ENCODE assay signal across 17 mouse cellular contexts in the genomic region with DNA sequence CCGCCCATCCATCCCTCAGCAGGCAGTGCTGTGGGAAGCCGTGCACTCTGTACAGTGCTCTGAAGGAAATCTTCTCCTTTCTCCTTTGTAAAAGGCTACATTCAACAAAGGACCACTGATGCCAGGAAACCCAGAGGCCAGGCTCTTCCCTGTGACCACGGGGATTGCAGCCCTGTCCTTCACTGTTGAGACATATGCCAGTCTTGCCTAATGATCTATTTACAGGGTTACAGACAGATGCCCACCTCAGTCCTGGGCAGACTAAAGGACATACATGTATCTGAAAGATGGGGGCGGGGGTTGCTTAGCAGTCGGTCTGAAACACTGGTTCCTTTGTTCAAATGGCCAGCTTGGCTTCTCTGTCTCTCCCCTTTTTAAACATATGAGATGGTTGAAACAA. TPM values are rescaled to one million over a fixed set of nuclear protein-coding genes. Genes with fewer than 3 reads are reported as not detected.
DNase-seq lines count a peak whose midpoint lies in the region; ATAC-seq lines count a peak whose summit lies in the region.
"Had no signal": no experiment of that assay in that cellular context is flagged by ENCODE, and none has a peak within 500 bp of the region (broad histone marks: within the 10 kb centered on the region; RNA-seq: fewer than 3 reads in every experiment).

No protein-coding gene starts in this region.

- intact Hi-C loops in left cerebral cortex, postnatal 25 days (cut with DNase I) = no loop called here

- 0 out of 2 replicates have a peak, but pooled peaks cover 3% of the 10 kb centered on the region for H3K36me3 ChIP-seq in embryonic facial prominence, embryonic 10.5 days (replicated peaks)
- H3K36me3 ChIP-seq in forebrain, embryonic 15.5 days = no peaks in the 10 kb centered on the region
- H3K36me3 ChIP-seq in intestine, embryonic 15.5 days = no peaks in the 10 kb centered on the region
- H3K36me3 ChIP-seq in neural tube, embryonic 14.5 days (ENCODE audit: control insufficient read depth, insufficient read depth, low read length) = no peaks in the 10 kb centered on the region
- H3K36me3 ChIP-seq: limb, embryonic 12.5 days had no signal

- 45% methylated on average over 5 of the region's 5 CpGs for WGBS in embryonic facial prominence, embryonic 10.5 days
- whole genome bisulfite sequencing in forebrain, embryonic 15.5 days = 12% methylated on average over 5 of the region's 5 CpGs
- WGBS in intestine, embryonic 15.5 days = 55% methylated on average over 5 of the region's 5 CpGs
- WGBS in neural tube, embryonic 14.5 days = 42% methylated on average over 5 of the region's 5 CpGs

- peak overlapping the region; percentile 63; the same call in 1 of the 2 replicates for H3K27ac ChIP-seq in embryonic facial prominence, embryonic 10.5 days (replicated peaks)
- H3K27ac ChIP-seq in forebrain, embryonic 15.5 days (replicated peaks) = peak overlapping the region; percentile 74
- H3K27ac ChIP-seq in intestine, embryonic 15.5 days = peak overlapping the region; percentile 32; the same call in 1 of the 2 replicates
- H3K27ac ChIP-seq in neural tube, embryonic 14.5 days (ENCODE audit: low read depth, low read length) = peak overlapping the region; percentile 34
- H3K27ac ChIP-seq: limb, embryonic 12.5 days had no signal

- no peak for DNase-seq in embryonic facial prominence, embryonic 10.5 days (ENCODE audit: low spot score)
- no peak for DNase-seq in cerebellum, postnatal 10 days
- no peak for DNase-seq in left cerebral cortex, postnatal 25 days (ENCODE audit: low spot score in 2 of 2)
- DNase-seq: cerebellum, postnatal 36 days; heart, postnatal 36 days; kidney, postnatal 10 days; lung, embryonic 14.5 days; right cerebral cortex, adult 18-20 months; thymus, postnatal 25 days had no signal

- no peak; the same call in 1 of the 2 replicates for ATAC-seq in forebrain, embryonic 15.5 days (replicated peaks)
- no peak for ATAC-seq in intestine, embryonic 15.5 days
- no peak for ATAC-seq in neural tube, embryonic 14.5 days (ENCODE audit: low read depth)
- no peak for ATAC-seq in inflammation-experienced regulatory T-cells, adult 6 months
- ATAC-seq: CD4-positive, CD25-positive, alpha-beta regulatory T cell, adult 4 months had no signal

- no peak overlapping the region for H3K9ac ChIP-seq in forebrain, embryonic 15.5 days (replicated peaks)
- no peak overlapping the region for H3K9ac ChIP-seq in intestine, embryonic 15.5 days
- H3K9ac ChIP-seq in neural tube, embryonic 14.5 days (replicated peaks; ENCODE audit: low read depth, low read length) = no peak overlapping the region
- H3K9ac ChIP-seq: limb, embryonic 12.5 days; lung, embryonic 14.5 days had no signal

- no peak overlapping the region for H3K4me3 ChIP-seq in embryonic facial prominence, embryonic 10.5 days
- no peak overlapping the region for H3K4me3 ChIP-seq in forebrain, embryonic 15.5 days
- no peak overlapping the region for H3K4me3 ChIP-seq in intestine, embryonic 15.5 days (replicated peaks)
- H3K4me3 ChIP-seq in neural tube, embryonic 14.5 days (ENCODE audit: low read depth, low read length) = no peak overlapping the region
- H3K4me3 ChIP-seq: limb, embryonic 12.5 days had no signal

- H3K27me3 ChIP-seq in embryonic facial prominence, embryonic 10.5 days (replicated peaks; ENCODE audit: low read depth, poor library complexity, severe bottlenecking) = 0 out of 2 replicates have a peak, but pooled peaks cover 6% of the 10 kb centered on the region
- no peaks in the 10 kb centered on the region for H3K27me3 ChIP-seq in forebrain, embryonic 15.5 days
- no peaks in the 10 kb centered on the region for H3K27me3 ChIP-seq in intestine, embryonic 15.5 days (replicated peaks)
- no peaks in the 10 kb centered on the region for H3K27me3 ChIP-seq in neural tube, embryonic 14.5 days (ENCODE audit: control insufficient read depth, insufficient read depth, low read length)

- no peak overlapping the region for H3K4me2 ChIP-seq in forebrain, embryonic 15.5 days (replicated peaks)
- no peak overlapping the region for H3K4me2 ChIP-seq in intestine, embryonic 15.5 days (replicated peaks)
- no peak overlapping the region for H3K4me2 ChIP-seq in neural tube, embryonic 14.5 days (ENCODE audit: low read depth, low read length)
- H3K4me2 ChIP-seq: limb, embryonic 12.5 days; lung, embryonic 14.5 days had no signal

- H3K9me3 ChIP-seq in embryonic facial prominence, embryonic 10.5 days = peaks cover 12% of the 10 kb centered on the region; the same call in 1 of the 2 replicates
- no peaks in the 10 kb centered on the region for H3K9me3 ChIP-seq in forebrain, embryonic 15.5 days
- H3K9me3 ChIP-seq in intestine, embryonic 15.5 days = no peaks in the 10 kb centered on the region
- H3K9me3 ChIP-seq in neural tube, embryonic 14.5 days (ENCODE audit: control insufficient read depth, low read length) = no peaks in the 10 kb centered on the region

- H3K4me1 ChIP-seq in embryonic facial prominence, embryonic 10.5 days = peaks cover 38% of the 10 kb centered on the region
- peaks cover 38% of the 10 kb centered on the region for H3K4me1 ChIP-seq in forebrain, embryonic 15.5 days
- H3K4me1 ChIP-seq in intestine, embryonic 15.5 days (replicated peaks) = no peaks in the 10 kb centered on the region; the same call in 1 of the 2 replicates
- H3K4me1 ChIP-seq in neural tube, embryonic 14.5 days (ENCODE audit: control insufficient read depth, insufficient read depth, low read length) = peaks cover 12% of the 10 kb centered on the region; the same call in 1 of the 2 replicates

RNA-seq across cellular contexts. Expression of gene Ccdc60, which starts 14.4 kb away (rescaled TPM):
- polyA plus RNA-seq in embryonic facial prominence, embryonic 10.5 days (2016; fragmentation: Nextera tagmentation; extraction: Ambion mirVana) = 0.59 and 0.60 TPM in 2 replicates
- polyA plus RNA-seq in forebrain, embryonic 15.5 days (2015; fragmentation: Nextera tagmentation; extraction: Ambion mirVana) = 0.64 and 1.7 TPM in 2 replicates
- polyA plus RNA-seq in intestine, embryonic 15.5 days (2015; fragmentation: Nextera tagmentation; extraction: Ambion mirVana) = 1.7 and 1.8 TPM in 2 replicates
- polyA plus RNA-seq in neural tube, embryonic 14.5 days (2014; fragmentation: Nextera tagmentation; extraction: Ambion mirVana) = 1.2 and 1.7 TPM in 2 replicates
- under 1 TPM; 0.14 to 0.16 TPM for total RNA-seq in left cerebral cortex, postnatal 25 days (2021)
- polyA plus RNA-seq in inflammation-experienced regulatory T-cells, adult 6 months (2017; shearing (Covaris generic)) = under 1 TPM in 1 of 3 experiments, not detected in 2; 0.12 TPM
- total RNA-seq: heart, adult 8-10 months; heart, postnatal 36 days; megakaryocyte progenitor cell, adult 5-6 weeks had no signal
